Mouse (Mus musculus) left cerebral cortex, adult 18-20 months (tissue): Measurements from ENCODE around the gene Acvrl1. TPM values are rescaled to one million over a fixed set of nuclear protein-coding genes. Genes with fewer than 3 reads are reported as not detected.
A peak's percentile ranks its signal among the peaks of the same experiment; 100 is the strongest.

Experiments
- DNase-seq, 2 experiments: peaks; one replicate each; pipeline ENCODE4 v3.0.0; 2021 to 2022; ENCODE audit warnings: low spot score in 2 of 2, mixed read lengths in 1 of 2
- total RNA-seq, 2 experiments: library from RNA; stranded (reverse); gene quantifications; 2 replicates each; pipeline ENCODE4 v1.2.3; 2021

Acvrl1 gene
- total RNA-seq, 2 experiments from 2014 or later = 12.1 to 14.2 TPM

DNA sequence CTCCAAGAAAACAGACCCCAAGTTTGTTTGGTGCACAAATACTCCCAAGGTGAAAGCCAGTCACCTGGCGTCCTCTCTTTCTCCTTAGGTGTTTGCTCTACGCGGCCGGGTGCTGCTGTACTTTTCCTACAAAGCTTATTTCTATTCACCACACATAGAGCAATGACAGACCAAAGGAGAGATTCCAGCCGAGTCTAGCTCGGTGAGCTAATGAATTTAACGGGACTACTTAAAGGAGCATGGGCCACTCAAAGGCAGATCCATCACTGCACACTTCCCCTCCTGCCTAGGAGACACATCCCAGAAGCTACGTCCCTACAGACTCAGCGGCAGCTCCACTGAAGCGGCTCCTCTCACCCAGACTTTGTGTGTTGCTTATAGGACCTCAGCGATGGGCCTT, 39.2 kb downstream of the Acvrl1 start:
- DNase-seq = no peak

DNA sequence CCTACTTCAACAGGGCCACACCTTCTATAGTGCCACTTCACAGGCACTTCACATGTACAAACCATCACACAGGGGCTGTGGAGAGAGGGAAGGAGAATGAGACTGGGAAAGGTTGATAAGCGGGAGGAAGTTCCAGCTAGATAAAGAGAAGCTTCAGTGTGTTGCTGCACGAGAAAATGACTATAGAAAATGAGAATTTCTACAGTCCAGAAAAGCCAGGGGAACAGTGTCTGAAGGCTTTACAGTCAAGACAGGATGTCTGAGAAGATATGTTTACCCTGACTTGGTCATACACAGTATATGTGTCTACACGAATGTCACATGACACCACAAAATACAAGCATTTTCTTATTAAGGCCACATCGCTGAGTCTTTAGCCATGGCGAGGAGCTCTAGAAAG, 41.6 kb downstream of the Acvrl1 start:
- DNase-seq = no peak

DNA sequence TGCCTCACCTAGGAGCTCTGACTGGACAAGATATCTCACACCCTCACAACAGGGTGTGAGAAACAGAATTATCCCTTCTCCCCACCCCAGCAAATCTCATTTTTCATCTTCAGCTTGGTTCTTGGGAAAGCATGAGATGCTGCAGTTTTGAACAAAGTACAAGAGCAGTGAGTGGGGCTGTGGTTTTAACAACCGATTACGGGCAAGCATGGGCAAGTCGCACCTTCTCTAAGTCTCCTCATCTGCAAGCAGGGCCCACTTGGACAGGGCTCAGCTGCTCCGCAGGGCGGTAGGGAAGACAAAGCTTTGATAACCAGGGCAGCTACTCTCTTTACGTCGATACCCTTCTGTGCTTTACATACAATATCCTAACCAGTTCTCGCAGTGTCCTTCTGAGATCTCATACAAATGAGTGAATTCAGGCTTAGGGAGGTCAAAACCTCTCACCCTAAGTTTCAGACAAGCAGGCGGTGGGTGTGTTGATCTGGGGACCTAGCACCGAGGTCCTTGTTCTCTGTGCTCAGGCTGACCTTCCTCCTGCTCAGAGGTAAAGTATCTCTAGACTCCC, 42.2 kb downstream of the Acvrl1 start:
- DNase-seq = no peak

DNA sequence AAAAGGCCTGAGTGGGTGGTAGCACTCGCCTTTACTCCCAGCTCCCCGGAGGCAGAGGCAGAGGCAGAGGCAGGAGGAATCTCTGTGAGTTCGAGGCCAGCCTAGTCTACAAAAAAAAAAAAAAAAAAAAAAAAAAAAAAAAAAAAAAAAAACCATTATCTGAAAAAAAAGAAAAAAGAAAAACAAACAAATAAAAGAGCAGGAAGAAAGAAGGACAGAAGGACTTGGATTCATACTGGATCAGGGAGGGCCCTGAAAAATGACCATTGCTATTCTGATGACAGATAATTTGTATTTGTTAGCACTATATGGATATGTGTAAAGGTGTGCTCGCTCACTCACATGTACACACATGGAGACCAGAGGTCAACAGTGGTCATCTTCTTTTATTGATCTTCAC, 43.0 kb downstream of the Acvrl1 start:
- DNase-seq = no peak

DNA sequence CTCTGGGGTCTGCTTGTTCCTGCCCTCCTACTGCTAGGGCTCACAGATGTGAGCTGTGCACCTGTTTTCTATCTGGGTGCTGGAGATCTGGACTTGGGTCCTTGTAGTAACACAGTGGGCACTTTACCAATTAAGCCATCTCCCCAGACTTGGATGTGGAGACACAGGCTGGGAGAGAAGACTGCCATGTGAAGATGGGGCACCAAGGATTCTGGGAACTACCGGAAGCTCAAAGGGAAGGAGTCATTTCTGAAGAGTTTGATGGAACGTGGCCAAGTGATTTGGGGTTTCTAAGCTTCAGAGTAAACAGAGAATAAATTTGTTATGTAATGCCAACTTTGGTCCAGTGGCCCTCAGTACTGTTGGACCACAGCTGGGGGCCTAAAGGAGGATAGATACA, 43.7 kb downstream of the Acvrl1 start:
- DNase-seq = no peak

DNA sequence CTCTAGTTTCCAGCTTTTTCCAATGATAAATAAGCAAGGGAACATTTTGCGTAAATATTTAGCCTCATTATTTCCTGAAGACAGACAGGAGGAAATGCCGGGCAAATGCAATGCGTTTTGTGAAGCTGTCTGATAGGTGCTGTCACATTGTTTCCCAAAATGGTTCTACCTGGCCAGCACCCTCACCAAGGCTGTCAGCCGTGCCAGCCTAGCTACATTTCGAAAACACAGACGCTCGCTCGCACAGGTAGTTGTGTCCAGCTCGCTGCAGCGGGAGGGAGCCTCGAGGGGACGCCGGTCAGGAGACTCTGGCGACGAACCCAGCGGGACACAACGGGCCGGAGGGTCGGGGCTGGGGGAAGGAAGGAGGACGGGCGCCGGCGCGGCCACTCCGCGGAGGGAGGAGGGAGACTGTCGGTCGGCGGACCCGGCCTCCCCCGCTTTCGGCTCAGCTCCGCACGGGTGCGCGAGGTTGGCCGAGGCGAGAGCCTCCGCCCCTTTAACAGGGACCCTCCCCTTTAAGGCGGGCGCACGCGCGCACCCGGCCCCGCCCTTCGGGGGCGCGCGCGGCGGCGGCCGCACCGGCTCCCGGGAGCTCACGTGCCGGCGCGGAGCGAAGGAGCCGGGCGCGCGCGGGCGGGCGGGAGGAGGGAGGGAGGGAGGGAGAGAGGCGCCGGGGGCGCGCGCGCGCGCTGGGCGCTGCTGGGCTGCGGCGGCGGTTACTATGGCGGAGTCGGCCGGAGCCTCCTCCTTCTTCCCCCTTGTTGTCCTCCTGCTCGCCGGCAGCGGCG, 45.3 kb downstream of the Acvrl1 start, which contains the start of gene Acvr1b:
TSS of gene Acvr1b (plus strand) at position 647 of the 791 bp plus-strand sequence.
- peak; percentile 79 to 90 for DNase-seq

DNA sequence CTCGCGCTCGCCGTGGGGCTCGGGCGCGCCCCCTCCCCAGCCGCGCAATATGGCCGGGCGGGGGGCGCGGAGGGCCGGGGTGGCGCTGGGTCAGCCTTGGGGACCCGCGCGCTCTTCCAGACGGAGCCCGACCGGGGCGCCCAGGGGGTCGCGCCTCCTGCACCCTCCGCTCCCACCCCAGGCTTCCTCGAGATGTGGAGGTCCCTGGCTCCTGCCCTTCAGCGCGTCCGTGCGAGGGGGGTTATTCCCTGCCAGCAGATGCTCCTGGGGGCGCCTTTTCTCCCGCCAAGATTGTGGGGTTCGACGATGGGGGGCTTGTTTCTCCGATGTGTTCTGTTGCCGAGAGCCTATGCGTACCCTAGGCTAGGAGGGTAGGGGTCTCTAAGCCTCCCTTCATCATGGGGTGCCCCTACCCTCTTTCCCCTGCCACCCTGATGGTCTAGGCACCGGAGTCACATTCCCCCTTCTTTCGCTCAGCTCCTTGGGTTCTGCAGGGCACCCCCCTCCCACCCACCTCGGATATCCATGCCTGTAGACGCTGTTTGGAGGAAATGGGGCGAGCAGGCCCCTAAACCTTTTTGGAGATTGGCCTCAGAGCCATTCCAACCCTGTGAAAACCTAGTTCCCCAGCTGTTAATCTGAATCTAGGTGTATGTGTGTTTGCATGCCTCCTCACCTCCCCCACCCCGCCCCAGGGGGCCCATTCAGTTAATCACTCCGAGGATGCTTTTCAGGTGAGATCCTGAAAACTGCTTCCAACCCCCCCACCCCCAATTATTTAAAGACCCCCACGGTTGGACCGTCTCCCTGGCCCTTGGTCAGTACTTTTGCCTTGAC, 46.2 kb downstream of the Acvrl1 start:
- DNase-seq = no peak

DNA sequence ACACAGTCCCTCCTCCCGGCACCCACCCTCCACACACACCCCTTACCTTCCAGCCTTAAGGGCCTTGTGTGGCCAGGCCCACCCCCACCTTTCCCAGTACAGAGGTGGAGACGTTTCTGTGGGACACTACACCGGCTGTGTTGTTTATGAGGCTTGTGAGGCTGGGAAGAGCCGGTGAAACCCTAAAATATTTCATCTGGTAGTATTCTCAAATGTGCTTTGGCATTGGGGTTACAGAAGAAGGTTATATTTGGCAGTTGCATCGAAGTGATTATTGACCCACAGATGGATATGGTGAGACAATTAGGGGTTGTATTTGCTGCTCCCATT, 46.8 kb downstream of the Acvrl1 start:
- no peak for DNase-seq

DNA sequence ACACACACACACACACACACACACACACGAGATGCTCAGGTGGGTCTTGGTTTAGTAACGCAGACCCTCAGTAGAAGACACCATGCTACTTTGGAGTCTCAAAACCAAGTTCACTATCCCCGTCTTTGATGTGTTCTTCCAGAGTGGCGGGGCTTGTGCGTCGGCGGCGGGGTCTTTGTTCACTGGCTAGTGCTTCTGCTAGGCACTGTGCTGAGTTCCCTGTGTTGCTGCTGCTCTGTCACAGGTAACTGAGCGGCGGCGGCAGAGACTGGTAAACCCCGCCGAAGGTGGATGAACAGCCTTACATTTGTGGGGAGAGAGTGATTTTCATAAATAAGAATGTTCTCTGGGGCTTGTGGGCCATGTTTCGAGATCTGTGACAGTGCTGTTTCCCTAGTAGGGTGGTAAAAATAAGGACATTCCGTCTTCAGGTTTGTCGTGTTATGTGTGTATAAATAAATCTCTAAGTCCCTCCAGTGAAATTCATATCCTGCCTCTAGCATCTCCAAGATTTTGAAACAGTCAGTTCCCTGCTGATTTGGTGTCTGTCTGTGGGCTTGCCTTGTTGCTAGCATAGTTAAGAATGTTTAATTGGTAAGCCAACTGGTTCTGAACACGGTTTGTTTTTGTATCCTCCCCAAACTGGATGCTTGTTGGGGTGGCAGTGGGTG, 47.4 kb downstream of the Acvrl1 start:
- peak in 1 of 2 experiments; percentile 25 for DNase-seq

DNA sequence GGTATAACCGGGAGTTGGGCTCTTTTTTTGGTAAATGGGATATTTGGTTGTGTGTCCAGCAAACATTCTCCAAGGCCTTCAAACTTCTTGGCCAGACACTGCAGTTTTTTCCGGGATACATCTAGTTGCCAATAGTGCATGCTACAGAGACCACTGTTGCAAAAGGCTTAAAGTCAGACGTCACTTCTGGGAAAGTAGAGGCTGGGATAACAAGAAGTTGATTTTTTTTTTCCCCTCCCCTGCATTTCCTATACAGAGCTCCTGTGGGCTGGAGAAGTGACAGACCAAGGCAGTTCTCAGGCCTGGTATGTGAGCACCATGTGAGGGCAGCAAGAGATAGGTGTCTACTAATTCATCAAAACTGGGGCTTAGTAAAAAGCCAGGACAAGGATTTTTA, 48.0 kb downstream of the Acvrl1 start:
- no peak for DNase-seq

DNA sequence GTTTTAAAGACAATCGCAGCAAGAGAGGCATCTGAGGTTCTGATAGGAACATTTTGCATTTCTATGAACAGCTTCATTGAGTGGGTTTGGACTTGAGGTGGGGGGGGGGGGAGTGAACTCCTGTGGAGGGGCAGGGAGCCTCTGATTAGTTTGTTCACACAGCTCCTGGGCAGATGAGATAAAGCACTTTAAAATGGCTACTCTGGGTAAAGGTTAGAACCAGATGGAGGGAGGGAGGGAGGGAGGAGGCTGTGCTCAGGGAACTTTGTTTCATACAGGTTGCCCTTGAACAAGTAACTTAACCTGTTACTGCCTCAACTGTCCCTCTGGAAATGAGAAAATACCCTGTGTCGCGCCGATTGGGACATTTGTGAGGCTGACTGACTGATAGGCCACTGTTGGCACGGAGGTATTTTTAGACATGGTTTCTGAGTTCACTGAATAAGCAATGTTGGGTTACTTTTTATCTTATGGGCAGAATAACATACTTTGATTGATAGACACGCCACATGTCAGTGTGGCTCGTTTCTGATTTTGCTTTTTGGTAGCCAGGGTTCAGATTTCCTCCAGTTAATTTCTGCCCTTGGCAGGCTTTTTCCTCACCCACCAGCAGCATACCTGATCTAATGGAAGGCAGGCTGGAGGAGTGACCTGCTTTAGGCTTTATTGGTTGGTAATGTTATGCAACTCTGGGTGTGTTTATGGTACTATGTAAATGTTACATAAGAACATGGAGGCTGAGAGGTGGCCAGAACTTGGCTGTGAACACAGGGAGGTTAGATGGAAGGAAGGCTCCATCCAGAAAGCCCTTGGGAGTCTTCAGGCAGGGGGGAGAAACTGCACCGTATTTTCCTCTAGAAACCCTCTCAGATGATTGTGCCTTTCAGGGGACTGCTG, 48.7 kb downstream of the Acvrl1 start:
- no peak for DNase-seq

DNA sequence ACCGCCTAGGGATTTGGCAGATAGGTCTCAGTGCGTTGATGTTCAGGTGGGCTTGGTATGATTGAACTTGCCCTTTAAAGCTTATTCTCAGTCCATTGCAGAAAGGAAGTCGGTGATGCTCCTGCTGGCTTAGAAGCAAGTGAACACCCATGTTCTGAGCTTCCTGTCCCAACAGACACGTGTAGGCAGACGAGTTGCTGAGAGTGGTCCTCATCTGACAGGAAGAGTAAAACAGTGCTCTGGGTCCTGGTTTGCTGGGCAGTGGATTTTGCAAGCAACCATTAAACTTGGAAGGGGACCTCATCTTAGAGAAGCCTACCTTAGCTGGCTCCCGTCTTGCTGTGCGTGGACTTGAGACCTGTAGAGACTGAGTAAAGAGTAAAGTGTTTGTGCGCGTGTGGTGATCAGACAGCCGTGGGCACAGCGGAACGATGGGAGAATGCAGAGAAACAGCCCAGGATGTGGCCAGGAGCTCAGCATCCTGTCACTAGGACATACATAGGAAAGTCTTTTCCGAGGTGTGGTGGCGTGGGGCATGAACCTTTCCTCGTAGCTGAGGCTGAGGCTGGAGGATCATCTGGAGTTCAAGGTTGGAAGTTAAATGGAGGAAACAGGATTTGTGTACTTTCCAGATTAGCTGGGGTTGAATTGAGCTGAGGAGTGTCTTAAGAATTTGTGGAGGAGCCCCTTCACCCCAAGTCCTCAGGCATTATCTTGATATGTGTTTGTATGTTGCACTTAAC, 52.2 kb downstream of the Acvrl1 start:
- no peak for DNase-seq

DNA sequence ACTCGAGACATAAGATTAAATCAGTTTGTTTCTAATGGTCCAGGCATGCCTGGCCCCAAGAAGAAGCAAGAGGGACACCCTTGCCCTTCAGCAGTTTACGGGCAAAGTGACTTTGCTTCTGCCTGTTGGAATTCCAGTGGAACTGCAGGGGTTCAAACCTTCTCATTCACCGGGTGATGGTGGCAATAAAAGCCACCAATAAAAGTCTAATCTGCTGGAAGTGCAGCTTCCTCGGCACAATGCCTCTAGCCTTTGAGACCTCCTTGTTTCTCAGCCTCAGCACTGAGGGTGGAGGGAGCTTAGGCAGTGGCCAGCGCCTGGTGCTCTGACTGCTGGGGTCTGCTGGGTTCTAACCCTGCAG, 52.8 kb downstream of the Acvrl1 start:
- DNase-seq = no peak

DNA sequence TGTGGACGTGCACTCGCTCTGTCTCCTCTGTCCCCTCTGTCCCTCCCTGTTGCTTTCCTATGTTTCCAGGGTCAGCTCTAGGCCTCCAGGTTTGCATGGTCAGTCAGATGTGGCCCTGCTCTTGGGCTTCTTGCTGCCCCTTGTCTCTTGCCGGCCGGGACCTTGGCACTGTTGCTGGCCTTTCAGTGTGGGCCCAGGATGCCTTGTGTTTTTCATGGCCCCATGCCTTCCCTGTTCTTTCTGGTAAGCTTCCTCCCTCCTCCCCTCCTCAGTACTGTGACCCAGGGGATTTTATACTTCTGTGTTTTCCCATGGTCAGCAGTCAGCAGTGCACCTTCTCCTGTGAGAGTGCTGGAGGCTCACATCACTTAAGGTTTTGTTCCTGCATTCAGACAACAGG, 53.2 kb downstream of the Acvrl1 start:
- no peak for DNase-seq

DNA sequence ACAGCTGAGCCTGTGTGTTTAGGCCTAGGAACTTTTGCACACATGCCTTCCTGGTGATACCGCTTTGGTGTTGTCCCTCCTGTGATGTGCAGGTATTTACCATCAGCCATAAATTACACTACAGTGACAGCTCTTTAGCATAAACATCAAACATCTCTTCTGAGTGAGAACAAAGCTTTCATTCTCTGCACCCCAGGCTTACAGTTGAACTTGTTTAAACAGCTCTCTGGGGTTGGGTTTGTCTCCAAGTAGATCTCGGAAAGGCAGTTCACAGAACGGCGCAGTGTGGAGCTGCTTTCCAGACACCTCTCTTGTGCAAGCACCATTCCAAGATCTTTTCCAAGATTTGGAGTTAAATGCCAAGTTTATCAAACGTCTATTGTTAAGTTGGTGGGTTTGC, 54.4 kb downstream of the Acvrl1 start:
- DNase-seq = no peak

DNA sequence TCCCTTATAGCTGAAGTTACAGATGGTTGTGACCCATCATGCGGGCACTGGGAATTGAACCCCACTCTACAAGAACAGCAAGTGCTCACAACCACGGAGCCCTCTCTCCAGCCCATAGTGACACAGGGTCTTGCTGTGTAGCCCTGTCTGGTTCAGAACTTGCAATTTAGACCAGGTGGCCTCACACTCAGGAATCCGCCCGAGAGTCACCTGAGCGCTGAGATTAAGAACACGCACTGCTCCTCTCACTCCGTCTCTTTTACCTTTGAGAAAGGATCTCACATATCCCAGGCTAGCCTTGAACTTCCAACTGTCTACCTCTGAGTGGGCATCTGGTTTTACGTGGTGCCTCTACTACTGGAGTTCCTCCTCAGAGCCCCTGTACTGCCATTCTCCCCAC, 56.0 kb downstream of the Acvrl1 start:
- no peak for DNase-seq

DNA sequence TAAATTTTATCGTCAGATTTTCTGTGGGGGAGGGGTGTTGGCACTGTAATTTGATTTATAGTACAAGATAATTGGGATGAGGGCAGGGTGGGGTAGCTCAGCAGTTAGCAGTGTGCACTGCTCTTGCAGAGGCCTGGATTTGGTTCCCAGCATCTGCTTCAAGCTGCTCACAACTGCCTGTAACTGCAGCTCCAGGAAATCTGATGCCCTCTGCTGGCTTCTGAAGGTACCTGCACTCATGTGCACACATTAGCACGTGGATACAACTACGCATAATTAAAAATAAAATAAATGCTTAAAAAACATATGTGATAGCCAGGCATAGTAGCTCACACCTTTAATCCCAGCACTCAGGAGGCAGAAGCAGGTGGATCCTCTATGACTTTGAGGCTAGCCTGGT, 57.2 kb downstream of the Acvrl1 start:
- no peak for DNase-seq

DNA sequence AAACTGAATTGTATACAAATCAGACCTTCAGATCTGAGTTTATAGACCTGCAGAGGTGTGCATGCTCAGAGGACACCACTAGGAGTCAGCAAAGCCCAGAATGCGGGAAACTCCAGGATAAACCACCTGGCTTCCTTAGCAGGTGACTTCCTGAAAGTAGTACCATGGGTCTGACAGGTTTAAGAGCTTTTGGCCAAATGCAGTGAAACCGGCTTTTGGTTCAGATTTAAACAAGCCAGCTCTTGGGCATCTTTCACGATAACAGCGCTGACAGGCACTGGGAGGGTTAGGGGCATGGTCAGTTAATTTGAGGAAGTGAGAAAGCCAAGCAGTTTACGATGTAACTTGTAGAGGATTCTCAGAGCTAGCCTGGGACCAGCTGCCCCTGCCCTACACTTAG, 59.6 kb downstream of the Acvrl1 start:
- DNase-seq = no peak

DNA sequence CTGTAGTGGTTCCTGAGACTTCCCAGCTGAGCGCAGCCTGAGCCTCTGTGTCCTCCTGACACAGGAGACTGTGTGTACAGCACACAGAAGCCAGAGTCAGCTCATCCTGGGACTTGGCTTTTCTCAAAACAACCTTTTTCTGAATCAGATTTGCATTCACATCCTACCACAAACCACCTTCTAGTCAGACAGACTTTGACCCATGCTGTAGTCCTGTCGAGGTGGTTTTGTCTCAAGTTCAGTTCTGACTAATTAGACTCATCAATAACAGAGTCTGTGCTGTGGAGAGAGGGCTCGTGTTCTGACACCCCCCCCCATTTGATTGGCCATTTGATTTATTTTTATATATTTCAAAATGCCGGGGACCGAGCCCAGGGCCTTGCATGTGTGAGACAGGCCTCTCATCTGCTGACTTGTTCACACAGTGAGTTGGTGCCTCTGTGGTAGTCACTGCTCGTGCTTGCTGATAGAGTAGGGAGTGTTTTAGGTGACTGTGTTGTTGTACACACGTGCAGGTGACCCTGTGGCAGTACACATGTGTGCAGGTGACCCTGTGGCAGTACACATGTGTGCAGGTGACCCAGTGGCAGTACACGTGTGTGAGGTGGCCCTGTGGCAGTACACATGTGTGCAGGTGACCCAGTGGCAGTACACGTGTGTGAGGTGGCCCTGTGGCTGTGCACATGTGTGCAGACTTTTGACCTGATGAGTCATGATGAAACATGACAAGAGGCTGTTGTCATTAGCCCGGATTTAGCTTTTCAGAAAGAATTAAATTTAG, 61.8 kb downstream of the Acvrl1 start:
- DNase-seq = no peak
